Mouse (Mus musculus) lung, postnatal 0 days (tissue): ENCODE data around the gene Hpse2.

Experiments used
- CTCF ChIP-seq: IDR thresholded peaks from 2 replicates; pipeline ENCODE4 v1.5.1; 2016; ENCODE audit warnings: antibody characterized with exemption, mild to moderate bottlenecking
- EP300 ChIP-seq: IDR thresholded peaks from 2 replicates; pipeline ENCODE4 v1.6.1; 2016; ENCODE audit warnings: antibody characterized with exemption, mild to moderate bottlenecking, control low read depth

DNA sequence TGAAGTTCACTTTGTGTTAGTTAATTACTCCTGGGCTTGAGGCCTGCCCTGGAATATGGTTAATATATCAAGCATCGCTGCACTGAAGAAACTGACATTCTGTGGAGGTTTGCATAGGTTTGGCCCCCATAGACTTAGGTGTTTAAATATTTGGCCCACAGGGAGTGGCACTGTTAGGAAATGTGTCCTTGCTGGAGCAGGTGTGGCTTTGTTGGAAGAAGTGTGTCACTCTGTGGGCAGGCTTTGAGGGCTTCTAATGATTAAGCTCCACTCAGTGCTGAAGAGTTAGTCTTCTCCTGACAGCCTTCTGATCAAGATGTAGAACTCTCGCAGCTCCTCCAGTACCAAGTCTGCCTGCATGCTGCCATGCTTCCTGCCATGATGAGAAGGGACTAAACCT, 555.9 kb downstream of the Hpse2 start:
- TF ChIP-seq CTCF, result no peak
- 0 out of 2 replicates have a peak, but pooled peaks have one; percentile 20 for TF ChIP-seq EP300
